Mouse (Mus musculus) kidney, adult 2 months (tissue): ENCODE results near the gene Plin4.

Experiments
- CTCF ChIP-seq: fragments of 200-500 bp; conservative IDR thresholded peaks from 2 replicates; pipeline ENCODE4 v1.5.1; 2011; ENCODE audit warnings: low read depth, mild to moderate bottlenecking, control low read depth, low read length, moderate library complexity, mixed read lengths; ENCODE audit not compliant: insufficient read depth, insufficient read length
- POLR2A ChIP-seq: fragments of 200-500 bp; IDR thresholded peaks from one replicate; pipeline ENCODE4 v1.6.1; 2011; ENCODE audit warnings: low read depth, low read length, control low read depth

DNA sequence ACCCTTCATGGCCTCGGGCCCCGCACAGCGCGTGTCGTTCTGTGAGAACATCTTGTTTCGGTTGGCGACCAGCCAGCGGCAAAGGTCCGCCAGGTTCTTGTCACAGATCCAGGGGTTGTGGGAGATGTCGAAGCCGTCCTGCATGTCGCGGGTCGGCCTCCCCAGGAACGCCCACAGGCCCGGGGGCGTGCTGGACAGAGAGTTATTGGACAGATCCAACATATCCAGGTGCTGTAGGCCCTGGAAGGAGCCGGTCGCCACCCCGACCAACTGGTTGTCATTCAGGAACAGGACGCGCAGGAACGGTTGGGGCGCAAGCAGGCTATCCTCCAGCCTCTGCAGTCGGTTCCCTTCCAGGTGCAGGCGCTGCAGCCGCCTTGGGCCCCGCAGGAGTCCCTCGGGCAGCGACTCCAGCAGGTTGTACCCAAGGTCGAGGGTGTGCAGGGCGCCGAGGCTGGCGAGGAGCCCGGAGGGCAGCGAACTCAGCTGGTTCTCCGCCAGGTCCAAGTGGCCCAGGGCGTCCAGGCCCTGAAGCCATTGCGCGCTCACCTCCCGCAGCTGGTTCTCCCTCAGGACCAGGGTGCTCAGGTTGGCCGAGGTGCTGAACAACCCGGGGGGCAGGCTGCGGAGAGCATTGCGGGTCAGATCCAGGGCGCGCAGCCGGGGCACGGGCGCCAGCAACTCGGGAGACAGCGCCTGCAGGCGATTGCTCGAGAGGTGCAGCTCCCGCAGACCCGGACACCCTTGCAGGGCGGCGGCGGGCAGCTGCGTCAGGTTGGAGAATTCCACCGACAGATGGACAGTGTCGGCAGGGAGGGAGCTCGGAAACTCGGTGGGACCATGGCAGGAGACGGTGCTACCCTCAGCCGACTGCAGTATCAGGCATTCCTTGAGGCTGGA, 10.6 kb upstream of the Plin4 start:
- no peak for TF ChIP-seq CTCF
- no peak for TF ChIP-seq POLR2A
